Mouse (Mus musculus) kidney, adult 8-10 months (tissue): ENCODE data around the gene Hist1h2bk.

ENCODE experiments used
- DNase-seq, 2 experiments: peaks; one replicate each; pipeline ENCODE4 v3.0.0; 2022

The Hist1h2bk gene

GRCm38 (mm10) chr13:22015479-22016450 is 19.9 kb upstream of the Hist1h2bk start:
- peak; percentile 53 to 83 for DNase-seq

- DNase-seq = no peak
Observed at GRCm38 (mm10) chr13:22019934-22020835, 15.5 kb upstream of the Hist1h2bk start.

GRCm38 (mm10) chr13:22020901-22021339 is 14.8 kb upstream of the Hist1h2bk start:
- DNase-seq = peak; percentile 38 to 78

GRCm38 (mm10) chr13:22021581-22021980 is 14.1 kb upstream of the Hist1h2bk start:
- no peak for DNase-seq

DNA sequence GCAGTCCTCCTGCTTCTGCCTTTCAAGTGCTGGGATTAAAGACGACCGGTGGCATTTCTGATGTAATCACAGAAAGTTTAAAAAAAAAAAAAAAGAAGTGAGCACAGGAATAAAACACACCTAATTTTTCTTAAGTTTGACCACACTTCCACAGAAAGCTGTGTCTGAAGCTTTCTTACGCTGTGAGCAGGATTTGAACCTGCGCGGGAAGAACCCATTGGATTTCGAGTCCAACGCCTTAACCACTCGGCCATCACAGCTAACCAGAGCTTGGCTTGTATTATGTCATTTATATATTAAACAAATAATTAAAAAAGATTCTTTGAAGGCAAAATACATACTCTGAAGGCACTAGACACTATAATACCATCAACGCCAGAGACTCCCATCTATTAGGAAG is 13.4 kb upstream of the Hist1h2bk start:
- DNase-seq = peak; percentile 64 to 87

DNA sequence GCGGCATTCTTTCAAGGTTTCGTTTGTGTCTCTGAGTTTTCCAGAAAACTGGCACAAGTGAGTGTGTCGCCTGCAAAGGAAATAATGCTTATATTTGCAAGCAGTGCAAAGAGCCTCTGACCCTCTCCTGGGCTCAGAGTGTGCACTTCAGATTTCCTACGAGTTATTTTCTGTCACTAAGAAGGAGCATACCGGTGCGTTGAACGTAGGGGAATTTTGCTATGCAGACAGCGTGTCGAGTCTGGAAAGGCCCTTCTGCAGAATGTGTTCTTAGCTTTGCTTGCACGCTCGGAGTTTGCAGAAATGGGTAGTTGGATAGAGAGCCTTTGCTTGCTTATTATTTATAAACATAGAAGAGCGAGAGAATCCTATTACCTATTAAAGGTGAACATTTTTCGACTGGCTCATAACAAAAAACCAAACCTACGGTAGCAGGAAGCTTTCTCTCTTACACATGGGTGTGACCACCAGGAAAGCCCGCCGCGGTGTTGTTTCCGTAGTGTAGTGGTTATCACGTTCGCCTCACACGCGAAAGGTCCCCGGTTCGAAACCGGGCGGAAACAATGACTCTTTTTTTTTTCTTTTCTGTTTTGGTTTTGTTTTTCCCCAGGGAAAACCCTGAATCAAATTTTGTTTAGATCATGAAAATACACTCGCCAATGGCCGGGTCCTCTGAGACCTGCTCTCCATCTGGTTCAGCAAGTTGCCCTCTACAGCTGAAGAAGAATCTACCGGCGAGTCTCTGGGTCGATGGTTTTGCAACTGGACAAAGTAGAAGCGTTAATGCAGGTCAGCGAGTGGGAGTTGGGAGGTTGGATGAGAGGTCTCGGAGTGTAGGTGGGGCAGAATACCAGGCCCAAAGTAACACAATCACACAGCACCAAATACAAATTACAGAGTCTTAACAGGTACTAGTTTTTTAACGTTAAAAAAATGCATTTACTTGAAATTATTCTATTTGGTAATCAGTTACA is 9.3 kb upstream of the Hist1h2bk start:
- DNase-seq = peak; percentile 48 to 86

DNA sequence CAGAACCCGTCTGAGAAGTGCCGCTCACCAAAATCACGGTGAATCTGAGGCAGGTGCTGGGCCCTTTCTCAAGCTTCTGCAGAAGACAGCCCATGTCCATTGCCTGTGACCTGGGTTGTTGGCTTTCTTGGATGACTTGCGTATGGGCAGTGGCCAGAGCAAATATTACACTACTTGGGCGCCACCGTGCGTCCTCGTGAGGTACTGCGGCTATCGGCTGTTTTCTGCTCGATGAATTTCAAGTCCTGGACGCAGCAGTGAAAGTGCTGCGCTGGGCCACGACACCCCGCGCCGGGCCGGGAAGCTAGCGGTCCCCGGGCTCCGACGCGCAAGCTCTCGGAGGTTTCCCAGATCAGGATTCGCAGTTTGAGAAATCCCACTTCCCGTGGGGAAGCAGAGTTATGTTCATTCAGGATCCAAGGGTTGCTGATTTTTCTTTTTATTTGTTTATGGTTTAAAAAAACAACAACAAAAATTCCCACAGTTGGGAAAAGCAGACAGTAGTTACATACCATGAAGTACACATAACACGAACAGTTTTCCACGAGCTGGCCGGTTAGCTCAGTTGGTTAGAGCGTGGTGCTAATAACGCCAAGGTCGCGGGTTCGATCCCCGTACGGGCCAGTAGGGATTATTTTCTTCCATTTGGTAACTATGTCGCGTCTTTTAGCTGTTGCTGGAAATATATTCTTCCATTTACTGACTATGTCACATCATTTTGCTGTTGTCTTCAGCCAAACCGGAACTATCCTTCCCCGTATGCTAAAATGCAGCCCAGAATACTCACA is 6.8 kb upstream of the Hist1h2bk start:
- DNase-seq = peak; percentile 93 to 98

DNA sequence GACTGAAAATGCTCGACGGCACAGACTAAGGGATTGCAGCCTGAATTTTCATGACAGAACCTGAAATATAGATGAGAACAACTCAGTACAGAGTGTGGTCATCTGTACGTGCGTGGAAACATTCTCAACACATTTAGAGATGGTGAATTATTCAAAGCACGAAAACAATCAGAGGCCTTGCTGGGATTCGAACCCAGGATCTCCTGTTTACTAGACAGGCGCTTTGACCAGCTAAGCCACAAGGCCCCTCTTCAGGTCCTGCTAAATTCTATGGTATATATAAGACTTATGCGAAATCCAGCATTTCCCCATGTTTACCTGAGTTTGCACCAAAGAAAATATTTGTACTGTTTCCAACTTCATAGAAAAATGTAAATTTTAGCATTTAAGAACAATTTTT is 5.7 kb upstream of the Hist1h2bk start:
- no peak for DNase-seq

DNA sequence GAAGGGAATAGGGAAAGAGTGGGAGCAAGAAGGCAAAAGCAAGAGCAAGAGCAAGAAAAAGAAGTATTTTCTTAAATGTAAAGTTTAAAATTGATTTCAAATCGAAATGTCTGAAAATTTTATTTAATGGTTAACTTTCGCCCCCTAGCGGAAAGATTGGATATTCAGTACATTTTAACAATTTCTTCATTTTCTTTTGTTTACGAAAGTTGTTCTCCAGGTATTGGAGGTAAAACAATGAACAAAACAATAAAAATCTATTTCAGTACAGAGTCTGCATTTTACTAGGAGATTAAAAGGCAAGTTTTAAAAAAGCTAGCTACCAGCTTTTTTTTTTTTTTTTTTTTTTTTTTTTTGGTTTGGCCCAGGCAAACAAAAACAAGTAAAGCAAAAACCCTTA is 5.2 kb upstream of the Hist1h2bk start:
- no peak for DNase-seq

DNA sequence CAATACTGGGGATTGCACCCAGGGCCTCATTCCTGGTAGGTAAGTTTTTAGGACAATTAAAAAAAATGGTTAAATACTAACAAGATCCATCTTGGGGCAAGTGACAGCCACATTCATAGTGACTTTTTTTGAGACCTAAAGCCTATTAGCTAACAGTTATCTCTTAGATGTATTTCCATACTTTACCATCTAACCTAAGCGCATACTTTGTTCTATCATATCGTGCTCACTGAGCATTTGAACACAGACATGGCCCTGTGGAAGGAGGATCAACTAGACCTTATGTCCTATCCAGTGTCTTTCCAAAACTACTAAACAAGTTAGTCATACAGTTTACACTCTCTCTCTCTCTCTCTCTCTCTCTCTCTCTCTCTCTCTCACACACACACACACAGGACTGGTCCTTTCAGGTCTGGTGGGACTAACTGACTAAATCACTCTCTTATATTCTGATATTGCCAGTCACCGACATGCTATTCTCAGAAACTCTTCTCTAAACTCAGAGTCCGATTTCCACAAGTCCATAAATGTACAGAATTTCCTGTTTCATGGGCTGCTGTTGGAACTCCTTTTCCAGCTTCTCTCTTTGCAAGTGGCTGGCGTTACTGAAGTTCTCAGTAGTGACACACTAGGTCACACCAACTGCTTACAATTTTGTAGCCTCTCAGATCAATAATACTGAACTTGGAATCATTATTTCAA is 1.8 kb upstream of the Hist1h2bk start:
- no peak for DNase-seq

DNA sequence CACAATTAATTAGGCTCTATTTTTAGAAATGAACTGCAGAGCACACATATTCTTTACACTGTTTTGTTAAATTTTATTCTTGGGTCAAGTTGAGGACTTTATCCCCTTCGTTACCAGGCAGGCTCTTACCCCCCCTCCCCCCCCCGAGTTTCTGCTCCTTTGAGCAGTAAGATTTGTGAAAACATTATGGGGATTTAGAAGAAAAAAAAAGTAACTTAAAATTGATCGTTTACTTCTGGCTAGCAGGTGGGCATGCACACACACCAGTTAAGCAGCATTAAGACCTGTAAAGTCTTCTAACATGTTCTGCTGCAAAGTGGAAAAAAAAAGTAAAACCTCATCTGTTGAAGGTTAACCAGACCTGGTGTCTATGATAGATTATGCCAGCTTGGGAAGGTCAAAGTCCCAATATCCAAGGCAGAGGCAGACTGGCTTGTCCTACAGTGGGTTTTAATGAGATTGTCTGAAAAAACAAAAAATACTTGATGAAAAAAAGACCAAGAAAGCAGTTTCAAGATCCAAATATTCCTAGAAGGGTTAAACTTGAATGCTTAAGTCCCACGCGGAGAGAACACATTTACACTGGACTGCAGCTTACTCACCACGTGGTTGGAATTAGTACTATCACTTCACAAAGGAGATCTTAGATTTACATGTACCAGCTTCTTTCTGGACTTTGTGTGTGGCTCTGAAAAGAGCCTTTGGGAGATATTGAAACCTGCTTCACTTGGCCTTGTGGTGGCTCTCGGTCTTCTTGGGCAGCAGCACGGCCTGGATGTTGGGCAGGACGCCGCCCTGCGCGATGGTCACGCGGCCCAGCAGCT is 1.0 kb upstream of the Hist1h2bk start:
- DNase-seq = peak; percentile 38 to 73

- DNase-seq = no peak
Observed at GRCm38 (mm10) chr13:22036149-22036956, 683 bp downstream of the Hist1h2bk start.

- no peak for DNase-seq
Observed at GRCm38 (mm10) chr13:22036986-22037385, 1.3 kb downstream of the Hist1h2bk start.

- no peak for DNase-seq
Observed at GRCm38 (mm10) chr13:22037415-22037814, 1.7 kb downstream of the Hist1h2bk start.

GRCm38 (mm10) chr13:22039364-22039763 is 3.7 kb downstream of the Hist1h2bk start:
- DNase-seq = no peak

GRCm38 (mm10) chr13:22039951-22040463 is 4.3 kb downstream of the Hist1h2bk start:
- DNase-seq = no peak

DNA sequence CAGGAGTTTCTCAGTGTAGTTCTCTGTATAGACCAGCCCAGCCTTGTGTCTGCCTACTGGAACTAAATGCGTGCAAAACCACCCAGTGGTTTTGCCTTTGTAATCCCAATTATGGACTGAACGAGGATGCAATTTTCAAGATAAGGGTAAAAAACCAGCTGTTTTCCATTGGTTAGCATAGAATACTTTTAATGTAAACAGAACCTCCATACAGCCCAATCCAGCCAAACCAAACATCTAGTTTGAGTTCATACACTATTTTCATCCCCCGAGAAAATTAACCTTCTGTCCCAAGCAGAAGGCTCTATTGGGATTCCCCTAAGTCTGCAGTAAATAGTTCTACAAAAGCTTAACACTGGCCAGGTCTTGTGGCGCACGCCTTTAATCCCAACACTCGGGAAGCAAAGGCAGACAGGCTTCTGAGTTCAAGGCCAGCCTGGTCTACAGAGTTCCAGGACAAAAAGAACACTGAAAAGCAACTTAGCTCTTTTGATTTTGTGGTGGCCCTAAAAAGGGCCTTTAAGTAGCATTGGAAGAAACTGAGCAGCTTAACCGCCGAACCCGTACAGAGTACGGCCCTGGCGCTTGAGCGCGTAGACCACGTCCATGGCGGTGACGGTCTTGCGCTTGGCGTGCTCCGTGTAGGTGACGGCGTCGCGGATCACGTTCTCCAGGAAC is 4.9 kb downstream of the Hist1h2bk start:
- no peak for DNase-seq

- peak; percentile 88 to 94 for DNase-seq
Observed at GRCm38 (mm10) chr13:22041142-22041536, 5.5 kb downstream of the Hist1h2bk start, which contains the start of gene Hist1h4i. Gene Hist1h4i (minus strand): TSS chr13:22041362.
